Mouse (Mus musculus): Measurements from ENCODE around the gene Proca1. TPM values are rescaled to one million over a fixed set of nuclear protein-coding genes. Genes with fewer than 3 reads are reported as not detected.

Proca1 gene
- polyA plus RNA-seq, 1 experiment: 0.14 TPM

DNA sequence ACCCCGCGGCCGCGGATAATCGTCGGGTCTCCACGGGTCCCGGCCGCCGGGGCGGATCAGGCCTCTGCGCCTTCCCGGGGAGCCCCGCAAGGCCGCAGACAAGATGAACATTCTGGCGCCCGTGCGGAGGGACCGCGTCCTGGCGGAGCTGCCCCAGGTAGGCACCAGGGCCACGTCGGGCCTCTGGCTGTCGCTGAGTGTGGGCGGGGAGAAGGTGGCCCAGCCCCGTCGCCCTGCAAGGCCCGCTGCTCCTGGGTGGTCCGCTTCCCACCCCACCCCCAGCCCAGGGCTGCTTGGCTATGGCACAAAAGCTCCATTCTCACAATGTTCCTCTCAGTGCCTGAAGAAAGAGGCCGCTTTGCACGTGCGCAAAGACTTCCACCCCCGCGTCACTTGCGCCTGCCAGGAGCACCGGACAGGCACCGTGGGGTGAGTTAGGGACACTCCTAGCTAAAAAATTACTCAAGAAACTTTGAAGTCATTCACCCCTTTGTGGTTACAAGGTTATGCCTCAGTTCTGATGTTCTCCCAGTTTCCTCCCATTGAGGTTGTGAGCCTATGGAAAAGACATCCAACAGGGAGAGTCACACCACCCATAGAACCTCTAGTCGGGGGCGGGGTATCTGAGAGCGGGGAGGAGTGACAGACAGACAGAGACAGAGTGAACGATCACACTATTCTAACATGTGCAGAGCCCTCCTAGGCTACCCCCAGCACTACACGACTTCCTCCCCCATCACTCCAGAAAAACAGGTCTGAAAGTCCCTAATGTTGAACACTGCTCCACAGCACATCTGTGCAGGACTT is 3.8 kb upstream of the Proca1 start:
- no peaks in the 10 kb centered on the region for H3K79me2 ChIP-seq (ENCODE audit: control insufficient read depth, insufficient read depth)
- H3K4me2 ChIP-seq (ENCODE audit: low read depth): peak overlapping the region; percentile 79
- H3K27me3 ChIP-seq (ENCODE audit: control insufficient read depth, insufficient read depth, insufficient read length): no peaks in the 10 kb centered on the region
- H3ac ChIP-seq (ENCODE audit: control insufficient read depth, insufficient read length): peak overlapping the region; percentile 19
- TF ChIP-seq E2F4 (IDR thresholded peaks at IDR 0.05; ENCODE audit: insufficient read depth) (no peak), POLR2AphosphoS2 (IDR thresholded peaks at IDR 0.05; ENCODE audit: insufficient read length, low read depth) (peak; percentile 63), POLR2A (IDR thresholded peaks at IDR 0.05; ENCODE audit: insufficient read length, low read depth) (peak; percentile 70), MYOG (IDR thresholded peaks at IDR 0.05; ENCODE audit: control insufficient read depth in 1 of 3, insufficient read depth in 1 of 3, insufficient read length in 2 of 3, low read depth in 2 of 3) (peak in 1 of 3 experiments; percentile 1)
- peaks cover 17% of the 10 kb centered on the region for H3K36me3 ChIP-seq (ENCODE audit: control insufficient read depth, insufficient read depth)
- peak overlapping the region; percentile 78 for H3K4me3 ChIP-seq

- H3K36me3 ChIP-seq (ENCODE audit: control insufficient read depth, insufficient read depth): peaks cover 17% of the 10 kb centered on the region
- H3ac ChIP-seq (ENCODE audit: control insufficient read depth, insufficient read length): no peak overlapping the region
- H3K27me3 ChIP-seq (ENCODE audit: control insufficient read depth, insufficient read depth, insufficient read length): no peaks in the 10 kb centered on the region
- H3K79me2 ChIP-seq (ENCODE audit: control insufficient read depth, insufficient read depth): no peaks in the 10 kb centered on the region
- H3K4me2 ChIP-seq (ENCODE audit: low read depth): peak overlapping the region; percentile 79
- TF ChIP-seq CEBPB (IDR thresholded peaks at IDR 0.05; ENCODE audit: insufficient read depth, poor library complexity, severe bottlenecking) (no peak), SRF (IDR thresholded peaks at IDR 0.05; ENCODE audit: control insufficient read depth, insufficient read length, low read depth) (no peak), TCF3 (IDR thresholded peaks at IDR 0.05; ENCODE audit: insufficient read length, low read depth) (no peak), POLR2AphosphoS2 (IDR thresholded peaks at IDR 0.05; ENCODE audit: insufficient read length, low read depth) (no peak), MYOD1 (IDR thresholded peaks at IDR 0.05; ENCODE audit: control insufficient read depth in 1 of 3, insufficient read length in 2 of 3, low read depth in 2 of 3) (no peak), POLR2A (IDR thresholded peaks at IDR 0.05; ENCODE audit: insufficient read length, low read depth) (no peak)
- H3K4me3 ChIP-seq: peak overlapping the region; percentile 78
These were observed 3.2 kb upstream of the Proca1 start for GRCm38 (mm10) chr11:78190041-78190440.

GRCm38 (mm10) chr11:78194411-78195100 is 1.4 kb downstream of the Proca1 start:
- Histone ChIP-seq H3K79me2 (ENCODE audit: control insufficient read depth, insufficient read depth) (no peaks in the 10 kb centered on the region), H3K36me3 (ENCODE audit: control insufficient read depth, insufficient read depth) (peaks cover 17% of the 10 kb centered on the region), H3K4me2 (ENCODE audit: low read depth) (no peak overlapping the region), H3K4me3 (no peak overlapping the region), H3K27me3 (ENCODE audit: control insufficient read depth, insufficient read depth, insufficient read length) (no peaks in the 10 kb centered on the region), H3ac (ENCODE audit: control insufficient read depth, insufficient read length) (no peak overlapping the region)
- TF ChIP-seq MYOD1 (IDR thresholded peaks at IDR 0.05; ENCODE audit: control insufficient read depth in 1 of 3, insufficient read length in 2 of 3, low read depth in 2 of 3): no peak
- TF ChIP-seq CEBPB (IDR thresholded peaks at IDR 0.05; ENCODE audit: insufficient read depth, poor library complexity, severe bottlenecking): no peak
- no peak for TF ChIP-seq POLR2A (IDR thresholded peaks at IDR 0.05; ENCODE audit: insufficient read length, low read depth)
- TF ChIP-seq MAX (IDR thresholded peaks at IDR 0.05; ENCODE audit: low read depth): no peak
- TF ChIP-seq TCF12 (IDR thresholded peaks at IDR 0.05; ENCODE audit: insufficient read depth, poor library complexity, severe bottlenecking): no peak
- TF ChIP-seq USF1 (IDR thresholded peaks at IDR 0.05; ENCODE audit: low read depth): no peak
- TF ChIP-seq MYOG (IDR thresholded peaks at IDR 0.05; ENCODE audit: control insufficient read depth in 1 of 3, insufficient read depth in 1 of 3, insufficient read length in 2 of 3, low read depth in 2 of 3): no peak
- TF ChIP-seq POLR2AphosphoS2 (IDR thresholded peaks at IDR 0.05; ENCODE audit: insufficient read length, low read depth): no peak
- TF ChIP-seq REST (IDR thresholded peaks at IDR 0.05; ENCODE audit: insufficient read depth, insufficient read length): no peak
- no peak for TF ChIP-seq SRF (IDR thresholded peaks at IDR 0.05; ENCODE audit: control insufficient read depth, insufficient read length, low read depth)
- no peak for TF ChIP-seq E2F4 (IDR thresholded peaks at IDR 0.05; ENCODE audit: insufficient read depth)
- TF ChIP-seq TCF3 (IDR thresholded peaks at IDR 0.05; ENCODE audit: insufficient read length, low read depth): no peak

DNA sequence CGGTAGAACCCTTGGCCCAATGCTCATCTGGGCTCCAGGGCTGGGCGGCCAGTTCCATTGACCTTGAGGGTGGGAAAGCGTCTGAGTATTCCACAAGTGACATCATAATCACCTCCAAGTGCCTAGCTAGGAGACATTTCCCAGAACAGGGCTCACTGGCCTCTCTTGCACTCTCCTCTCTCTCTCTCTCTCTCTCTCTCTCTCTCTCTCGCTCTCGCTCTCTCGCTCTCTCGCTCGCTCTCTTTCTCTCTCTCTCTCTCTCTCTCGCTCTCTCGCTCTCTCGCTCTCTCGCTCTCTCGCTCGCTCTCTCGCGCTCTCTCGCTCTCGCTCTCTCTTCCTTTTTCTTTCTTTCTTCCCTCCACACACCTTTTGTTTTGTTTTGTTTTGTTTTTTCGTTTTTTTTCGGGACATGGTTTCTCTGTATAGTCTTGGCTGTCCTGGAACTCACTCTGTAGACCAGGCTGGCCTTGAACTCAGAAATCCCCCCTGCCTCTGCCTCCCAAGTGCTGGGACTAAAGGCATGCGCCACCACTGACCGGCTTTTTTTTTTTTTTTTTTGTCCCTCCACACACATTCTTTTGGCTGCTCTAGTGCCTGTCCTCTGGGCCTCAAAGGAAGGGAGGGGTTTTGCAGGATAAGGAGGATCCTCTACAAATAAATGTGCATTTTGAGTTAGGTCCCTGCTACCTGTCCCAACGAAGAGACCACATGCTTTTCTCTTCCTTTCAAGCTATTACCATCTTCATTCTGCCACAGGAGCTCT is 2.1 kb downstream of the Proca1 start:
- H3ac ChIP-seq (ENCODE audit: control insufficient read depth, insufficient read length): no peak overlapping the region
- no peaks in the 10 kb centered on the region for H3K27me3 ChIP-seq (ENCODE audit: control insufficient read depth, insufficient read depth, insufficient read length)
- peaks cover 17% of the 10 kb centered on the region for H3K36me3 ChIP-seq (ENCODE audit: control insufficient read depth, insufficient read depth)
- no peak overlapping the region for H3K4me3 ChIP-seq
- no peaks in the 10 kb centered on the region for H3K79me2 ChIP-seq (ENCODE audit: control insufficient read depth, insufficient read depth)
- no peak overlapping the region for H3K4me2 ChIP-seq (ENCODE audit: low read depth)
- TF ChIP-seq POLR2AphosphoS2 (IDR thresholded peaks at IDR 0.05; ENCODE audit: insufficient read length, low read depth): no peak
- no peak for TF ChIP-seq POLR2A (IDR thresholded peaks at IDR 0.05; ENCODE audit: insufficient read length, low read depth)
- TF ChIP-seq REST (IDR thresholded peaks at IDR 0.05; ENCODE audit: insufficient read depth, insufficient read length): no peak
- no peak for TF ChIP-seq MAX (IDR thresholded peaks at IDR 0.05; ENCODE audit: low read depth)
- TF ChIP-seq SRF (IDR thresholded peaks at IDR 0.05; ENCODE audit: control insufficient read depth, insufficient read length, low read depth): no peak
- TF ChIP-seq MYOG (IDR thresholded peaks at IDR 0.05; ENCODE audit: control insufficient read depth in 1 of 3, insufficient read depth in 1 of 3, insufficient read length in 2 of 3, low read depth in 2 of 3): no peak
- no peak for TF ChIP-seq TCF12 (IDR thresholded peaks at IDR 0.05; ENCODE audit: insufficient read depth, poor library complexity, severe bottlenecking)
- TF ChIP-seq TCF3 (IDR thresholded peaks at IDR 0.05; ENCODE audit: insufficient read length, low read depth): no peak
- no peak for TF ChIP-seq E2F4 (IDR thresholded peaks at IDR 0.05; ENCODE audit: insufficient read depth)
- no peak for TF ChIP-seq MYOD1 (IDR thresholded peaks at IDR 0.05; ENCODE audit: control insufficient read depth in 1 of 3, insufficient read length in 2 of 3, low read depth in 2 of 3)
- TF ChIP-seq USF1 (IDR thresholded peaks at IDR 0.05; ENCODE audit: low read depth): no peak
- no peak for TF ChIP-seq CEBPB (IDR thresholded peaks at IDR 0.05; ENCODE audit: insufficient read depth, poor library complexity, severe bottlenecking)

Data from myocyte (in vitro differentiated cells).